Mouse (Mus musculus): ENCODE results near the gene Asic3.

- TF ChIP-seq CTCF (IDR thresholded peaks at IDR 0.05; ENCODE audit: low read depth) (no peak), EP300 (IDR thresholded peaks at IDR 0.05; ENCODE audit: low read depth) (no peak)
These were observed 49.1 kb upstream of the Asic3 start for GRCm38 (mm10) chr5:24364061-24364460.
